Mouse (Mus musculus) CD4-positive, CD25-positive, alpha-beta regulatory T cell, adult 4 months (primary cell): ENCODE measurements around the gene Lca5. TPM values are rescaled to one million over a fixed set of nuclear protein-coding genes. Genes with fewer than 3 reads are reported as not detected.

Source experiments
- ATAC-seq: one replicate; pipeline ENCODE4 v1.8.0; 2017
- polyA plus RNA-seq, 2 experiments: library from polyadenylated mRNA; unstranded; fragments of 100-300 nt; shearing (Covaris generic); gene quantifications; one replicate each; pipeline ENCODE4 v1.2.1; 2017

Gene Lca5
- polyA plus RNA-seq, result 10 to 100 TPM in 1 of 2 experiments, 1 to 10 TPM in 1; 9.8 to 11.6 TPM

- peak; percentile 97 for ATAC-seq
These were observed at the start of gene Lca5 for GRCm38 (mm10) chr9:83440392-83441357. Gene Lca5, minus strand, starts transcription at chr9:83441127.

- peak; percentile 47 for ATAC-seq
These were observed 47.7 kb upstream of the Lca5 start for GRCm38 (mm10) chr9:83488491-83489210.

- ATAC-seq, result no peak
These were observed 47.0 kb upstream of the Lca5 start for GRCm38 (mm10) chr9:83487771-83488470.

- no peak for ATAC-seq
These were observed 45.0 kb upstream of the Lca5 start for GRCm38 (mm10) chr9:83485966-83486365.

- ATAC-seq, result no peak
These were observed 44.4 kb upstream of the Lca5 start for GRCm38 (mm10) chr9:83485357-83485756.

GRCm38 (mm10) chr9:83483419-83483818, 42.5 kb upstream of the Lca5 start:
- ATAC-seq, result no peak

GRCm38 (mm10) chr9:83482176-83482949, 41.4 kb upstream of the Lca5 start:
- no peak for ATAC-seq

GRCm38 (mm10) chr9:83469871-83470270, 28.9 kb upstream of the Lca5 start:
- no peak for ATAC-seq

GRCm38 (mm10) chr9:83447771-83448170, 6.8 kb upstream of the Lca5 start:
- peak; percentile 93 for ATAC-seq

GRCm38 (mm10) chr9:83447176-83447575, 6.2 kb upstream of the Lca5 start:
- ATAC-seq, result no peak

- ATAC-seq, result peak; percentile 26
These were observed 3.3 kb downstream of the Lca5 start for GRCm38 (mm10) chr9:83437621-83438020.

GRCm38 (mm10) chr9:83434489-83434888, 6.4 kb downstream of the Lca5 start:
- no peak for ATAC-seq

GRCm38 (mm10) chr9:83433661-83434060, 7.3 kb downstream of the Lca5 start:
- ATAC-seq, result peak; percentile 71

- ATAC-seq, result no peak
These were observed 13.0 kb downstream of the Lca5 start for GRCm38 (mm10) chr9:83427926-83428325.

GRCm38 (mm10) chr9:83418965-83419364, 22.0 kb downstream of the Lca5 start:
- ATAC-seq, result no peak

GRCm38 (mm10) chr9:83413046-83413445, 27.9 kb downstream of the Lca5 start:
- no peak for ATAC-seq

- no peak for ATAC-seq
These were observed 35.8 kb downstream of the Lca5 start for GRCm38 (mm10) chr9:83405150-83405549.

- ATAC-seq, result no peak
These were observed 40.1 kb downstream of the Lca5 start for GRCm38 (mm10) chr9:83400783-83401182.

GRCm38 (mm10) chr9:83399414-83399813, 41.5 kb downstream of the Lca5 start:
- no peak for ATAC-seq

GRCm38 (mm10) chr9:83398260-83398659, 42.7 kb downstream of the Lca5 start:
- no peak for ATAC-seq

GRCm38 (mm10) chr9:83395456-83395855, 45.5 kb downstream of the Lca5 start:
- no peak for ATAC-seq

GRCm38 (mm10) chr9:83391996-83392395, 48.9 kb downstream of the Lca5 start:
- no peak for ATAC-seq
